Mouse (Mus musculus): ENCODE data around the gene Ralbp1.

Gene Ralbp1

GRCm38 (mm10) chr17:65799353-65799752 is 86.2 kb downstream of the Ralbp1 start:
- in situ Hi-C loops (cut with MboI, MseI), result loop anchor here (5.0 kb wide), 1 partner anchor 67 kb away; no protein-coding TSS in a partner anchor

- in situ Hi-C loops (cut with MboI, MseI), result loop anchor here (5.0 kb wide), 1 partner anchor 66 kb away; no protein-coding TSS in a partner anchor
These were observed 87.2 kb downstream of the Ralbp1 start for GRCm38 (mm10) chr17:65798446-65798845.

Measured in T-helper 1 cell (primary cell).